Mouse (Mus musculus) bone marrow, adult 2 months (tissue): Measurements from ENCODE around the gene Eppin.

Experiments
- CTCF ChIP-seq: fragments of 200-500 bp; IDR thresholded peaks from 2 replicates; pipeline ENCODE4 v1.5.1; 2011; ENCODE audit warnings: low read length, control low read depth; ENCODE audit not compliant: control insufficient read depth, insufficient read depth
- POLR2A ChIP-seq: fragments of 200-500 bp; IDR thresholded peaks from 2 replicates; pipeline ENCODE4 v1.6.1; 2011; ENCODE audit warnings: low read depth, mild to moderate bottlenecking, control low read depth, low read length, borderline replicate concordance; ENCODE audit not compliant: control insufficient read depth

DNA sequence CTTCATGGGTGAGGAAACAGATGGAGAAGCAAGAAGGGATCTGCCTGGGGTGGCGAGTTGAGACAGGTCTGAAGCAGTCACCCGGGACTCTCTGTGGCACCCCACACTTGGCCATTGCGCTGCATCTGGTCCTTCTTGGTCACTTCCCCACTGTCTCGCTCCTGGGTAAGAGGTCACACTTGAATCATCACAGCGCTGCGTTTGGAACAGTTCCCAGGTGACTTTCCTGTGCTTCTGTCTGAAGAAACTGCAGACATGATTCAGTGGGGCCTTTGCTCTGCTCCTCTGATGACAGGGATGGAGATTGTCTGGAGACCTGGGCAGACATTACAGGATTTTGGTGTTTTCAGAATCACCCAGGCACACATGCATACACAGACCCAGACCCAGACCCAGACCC is 15.4 kb upstream of the Eppin start:
- no peak for TF ChIP-seq CTCF
- no peak for TF ChIP-seq POLR2A
